Mouse (Mus musculus) small intestine, adult 2 months (tissue): Measurements from ENCODE around the gene Galm.

Experiments used
- CTCF ChIP-seq: fragments of 200-500 bp; IDR thresholded peaks from 2 replicates; pipeline ENCODE4 v1.5.1; 2012; ENCODE audit warnings: low read depth, mild to moderate bottlenecking, control low read depth, inconsistent platforms, low read length, moderate library complexity, mixed read lengths; ENCODE audit not compliant: insufficient replicate concordance, insufficient read length; ENCODE audit errors: extremely low read depth
- POLR2A ChIP-seq: fragments of 200-500 bp; IDR thresholded peaks from 2 replicates; pipeline ENCODE4 v1.6.1; 2012; ENCODE audit warnings: low read depth, mild to moderate bottlenecking, control low read depth, inconsistent platforms, low read length, moderate library complexity

GRCm38 (mm10) chr17:80168425-80169182, 41.3 kb downstream of the Galm start:
- TF ChIP-seq POLR2A (no peak), CTCF (no peak)
